Mouse (Mus musculus): ENCODE data around the gene Ror1. TPM values are rescaled to one million over a fixed set of nuclear protein-coding genes. Genes with fewer than 3 reads are reported as not detected.

Ror1 gene
- polyA plus RNA-seq, 1 experiment from 2014 or later: 1.5 TPM

DNA sequence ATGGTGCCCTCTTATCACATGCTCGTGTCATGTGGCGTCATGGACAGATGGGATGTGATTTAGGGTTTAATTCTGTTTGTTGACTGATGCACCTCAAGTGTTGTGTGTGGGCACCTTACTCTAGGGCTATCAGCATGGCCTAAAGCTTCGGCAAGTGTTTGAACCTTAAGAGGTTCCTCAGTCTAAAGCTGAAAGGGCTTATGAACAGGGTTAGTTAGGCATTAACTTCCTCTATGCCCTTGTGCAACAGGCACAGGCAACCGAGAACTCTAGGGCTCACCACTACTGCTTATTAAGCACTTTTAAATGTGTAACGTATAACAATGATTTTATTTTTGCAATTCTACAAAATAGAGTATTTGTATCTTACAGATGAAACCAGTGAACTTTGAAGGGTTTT is 162.9 kb downstream of the Ror1 start:
- DNase-seq (ENCODE audit: low spot score) (no peak), ATAC-seq (ENCODE audit: low FRiP score) (no peak)
- H3K4me2 ChIP-seq (replicated peaks): no peak overlapping the region
- no peak overlapping the region for H3K4me3 ChIP-seq (replicated peaks; ENCODE audit: low read length)
- H3K27ac ChIP-seq: no peak overlapping the region
- no peaks in the 10 kb centered on the region for H3K36me3 ChIP-seq (replicated peaks; ENCODE audit: control insufficient read depth, insufficient read depth)
- H3K9ac ChIP-seq: no peak overlapping the region
- no peaks in the 10 kb centered on the region for H3K9me3 ChIP-seq (ENCODE audit: control insufficient read depth, low read length)
- H3K27me3 ChIP-seq (ENCODE audit: control insufficient read depth, insufficient read depth, low read length): no peaks in the 10 kb centered on the region
- no peaks in the 10 kb centered on the region for H3K4me1 ChIP-seq (replicated peaks; ENCODE audit: control insufficient read depth, insufficient read depth, low read length)
- WGBS: 86% methylated on average over 5 of the region's 5 CpGs

DNA sequence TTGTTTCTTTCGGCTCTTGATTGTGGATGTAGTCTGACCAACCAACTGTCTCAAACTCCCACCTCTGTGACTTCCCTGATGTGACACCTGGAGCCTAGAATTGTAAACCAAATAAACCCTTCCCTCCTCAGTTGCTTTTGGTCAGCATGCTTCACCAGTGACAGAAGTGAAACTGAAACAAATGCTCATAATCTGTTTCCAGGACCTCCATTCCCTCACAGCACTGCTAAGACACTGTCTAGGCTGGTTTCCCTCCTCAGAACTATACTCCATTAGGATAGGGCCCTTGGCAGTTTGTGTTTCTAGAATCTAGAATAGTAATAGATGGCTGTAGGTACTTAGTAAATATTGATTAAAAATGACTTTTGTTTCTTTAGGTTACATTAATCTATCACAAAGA is 168.3 kb downstream of the Ror1 start:
- H3K4me3 ChIP-seq (replicated peaks; ENCODE audit: low read length): no peak overlapping the region

DNA sequence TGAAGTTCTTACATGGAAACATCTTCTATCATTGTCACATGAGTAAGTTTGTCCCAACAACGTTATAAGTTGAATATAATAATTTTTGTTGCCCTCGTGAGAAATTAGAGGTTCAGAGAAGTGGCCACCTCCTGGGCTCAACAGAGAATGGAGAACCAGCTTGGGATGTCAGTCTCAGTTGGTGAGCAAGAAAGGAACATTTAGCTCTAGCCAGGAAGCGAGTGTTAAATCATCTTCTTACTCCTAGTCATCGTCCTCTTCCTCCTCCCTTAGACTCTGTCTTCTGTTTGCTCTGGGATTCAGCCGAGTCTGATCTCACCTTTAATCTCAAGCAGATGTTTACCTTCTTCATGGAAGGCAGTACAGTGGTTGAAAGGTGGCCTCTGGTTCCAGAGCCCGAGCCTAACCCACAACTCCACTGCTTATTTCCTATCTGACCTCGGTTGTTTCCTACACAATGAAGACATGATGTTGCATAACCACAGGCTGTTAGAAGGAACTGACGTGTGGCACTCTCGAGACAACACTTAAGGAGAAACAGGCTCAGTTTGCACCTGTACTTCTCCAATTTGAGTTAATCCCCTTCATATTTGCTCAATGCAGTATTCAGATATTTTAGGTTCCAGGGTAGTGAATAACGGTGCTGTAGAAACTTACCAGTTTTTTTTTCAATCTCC is 175.6 kb downstream of the Ror1 start:
- DNase-seq (ENCODE audit: low spot score) (no peak), ATAC-seq (ENCODE audit: low FRiP score) (no peak)
- H3K4me2 ChIP-seq (replicated peaks): no peak overlapping the region
- no peak overlapping the region for H3K27ac ChIP-seq
- H3K9me3 ChIP-seq (ENCODE audit: control insufficient read depth, low read length): no peaks in the 10 kb centered on the region
- no peaks in the 10 kb centered on the region for H3K27me3 ChIP-seq (ENCODE audit: control insufficient read depth, insufficient read depth, low read length)
- H3K4me1 ChIP-seq (replicated peaks; ENCODE audit: control insufficient read depth, insufficient read depth, low read length): no peaks in the 10 kb centered on the region
- no peak overlapping the region for H3K4me3 ChIP-seq (replicated peaks; ENCODE audit: low read length)
- no peak overlapping the region for H3K9ac ChIP-seq
- no peaks in the 10 kb centered on the region for H3K36me3 ChIP-seq (replicated peaks; ENCODE audit: control insufficient read depth, insufficient read depth)
- WGBS: 87% methylated on average over 10 of the region's 10 CpGs

More for the DNA sequence above, 168.3 kb downstream of the Ror1 start:
- Histone ChIP-seq H3K4me2 (replicated peaks) (no peak overlapping the region), H3K9ac (no peak overlapping the region), H3K4me1 (replicated peaks; ENCODE audit: control insufficient read depth, insufficient read depth, low read length) (no peaks in the 10 kb centered on the region), H3K9me3 (ENCODE audit: control insufficient read depth, low read length) (no peaks in the 10 kb centered on the region), H3K36me3 (replicated peaks; ENCODE audit: control insufficient read depth, insufficient read depth) (no peaks in the 10 kb centered on the region), H3K27me3 (ENCODE audit: control insufficient read depth, insufficient read depth, low read length) (no peaks in the 10 kb centered on the region), H3K27ac (no peak overlapping the region)
- DNase-seq (ENCODE audit: low spot score) (no peak), ATAC-seq (ENCODE audit: low FRiP score) (no peak)
- 92% methylated on average over 1 of the region's 1 CpGs for WGBS

DNA sequence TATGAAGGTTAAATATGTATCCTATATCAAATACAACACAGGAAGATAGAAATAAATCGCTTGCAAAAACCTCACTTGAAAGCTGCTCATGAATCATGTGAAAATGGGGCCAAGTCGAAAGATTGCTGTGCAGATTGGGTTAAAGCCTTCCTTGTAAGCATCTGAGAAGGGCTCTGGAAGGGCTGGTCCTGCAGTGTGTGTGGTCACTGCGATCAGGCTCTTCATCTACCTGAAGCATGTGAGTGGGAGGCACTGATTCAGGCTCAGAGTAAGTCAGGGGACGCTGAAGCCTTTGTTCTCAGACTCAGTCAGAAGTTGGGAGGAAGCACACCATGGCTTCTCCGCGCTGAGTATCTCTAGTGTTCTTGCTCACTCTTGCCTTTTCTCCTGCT is 176.1 kb downstream of the Ror1 start:
- no peaks in the 10 kb centered on the region for H3K9me3 ChIP-seq (ENCODE audit: control insufficient read depth, low read length)
- H3K9ac ChIP-seq: no peak overlapping the region
- ATAC-seq (ENCODE audit: low FRiP score) (no peak), DNase-seq (ENCODE audit: low spot score) (no peak)
- H3K27ac ChIP-seq: no peak overlapping the region
- H3K27me3 ChIP-seq (ENCODE audit: control insufficient read depth, insufficient read depth, low read length): no peaks in the 10 kb centered on the region
- 70% methylated on average over 6 of the region's 6 CpGs for WGBS
- no peaks in the 10 kb centered on the region for H3K4me1 ChIP-seq (replicated peaks; ENCODE audit: control insufficient read depth, insufficient read depth, low read length)
- no peaks in the 10 kb centered on the region for H3K36me3 ChIP-seq (replicated peaks; ENCODE audit: control insufficient read depth, insufficient read depth)
- no peak overlapping the region for H3K4me2 ChIP-seq (replicated peaks)
- H3K4me3 ChIP-seq (replicated peaks; ENCODE audit: low read length): no peak overlapping the region

DNA sequence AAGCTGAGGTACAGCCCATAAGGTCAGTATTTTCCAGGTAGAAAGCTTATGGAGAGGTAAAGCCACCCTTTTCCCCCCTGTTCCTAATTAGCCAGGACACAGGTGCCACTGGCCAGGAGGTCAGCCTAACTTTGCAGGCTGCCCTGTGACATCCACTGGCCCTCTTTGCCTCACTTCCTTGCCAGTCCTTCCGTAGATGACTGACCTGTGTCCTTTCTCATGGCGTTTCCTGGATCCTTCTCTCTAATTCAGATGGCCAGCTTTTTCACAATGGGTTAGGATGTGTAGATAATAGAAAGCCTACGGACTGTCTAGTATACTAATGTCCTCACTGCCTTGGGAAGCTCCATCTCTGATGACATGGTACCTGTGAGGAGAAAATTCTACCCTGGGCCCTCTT is 177.8 kb downstream of the Ror1 start:
- Histone ChIP-seq H3K9ac (no peak overlapping the region), H3K4me2 (replicated peaks) (no peak overlapping the region), H3K4me3 (replicated peaks; ENCODE audit: low read length) (no peak overlapping the region), H3K9me3 (ENCODE audit: control insufficient read depth, low read length) (no peaks in the 10 kb centered on the region), H3K27me3 (ENCODE audit: control insufficient read depth, insufficient read depth, low read length) (no peaks in the 10 kb centered on the region), H3K27ac (no peak overlapping the region), H3K4me1 (replicated peaks; ENCODE audit: control insufficient read depth, insufficient read depth, low read length) (no peaks in the 10 kb centered on the region), H3K36me3 (replicated peaks; ENCODE audit: control insufficient read depth, insufficient read depth) (no peaks in the 10 kb centered on the region)
- ATAC-seq (ENCODE audit: low FRiP score) (no peak), DNase-seq (ENCODE audit: low spot score) (no peak)
- WGBS: 90% methylated on average over 3 of the region's 3 CpGs

DNA sequence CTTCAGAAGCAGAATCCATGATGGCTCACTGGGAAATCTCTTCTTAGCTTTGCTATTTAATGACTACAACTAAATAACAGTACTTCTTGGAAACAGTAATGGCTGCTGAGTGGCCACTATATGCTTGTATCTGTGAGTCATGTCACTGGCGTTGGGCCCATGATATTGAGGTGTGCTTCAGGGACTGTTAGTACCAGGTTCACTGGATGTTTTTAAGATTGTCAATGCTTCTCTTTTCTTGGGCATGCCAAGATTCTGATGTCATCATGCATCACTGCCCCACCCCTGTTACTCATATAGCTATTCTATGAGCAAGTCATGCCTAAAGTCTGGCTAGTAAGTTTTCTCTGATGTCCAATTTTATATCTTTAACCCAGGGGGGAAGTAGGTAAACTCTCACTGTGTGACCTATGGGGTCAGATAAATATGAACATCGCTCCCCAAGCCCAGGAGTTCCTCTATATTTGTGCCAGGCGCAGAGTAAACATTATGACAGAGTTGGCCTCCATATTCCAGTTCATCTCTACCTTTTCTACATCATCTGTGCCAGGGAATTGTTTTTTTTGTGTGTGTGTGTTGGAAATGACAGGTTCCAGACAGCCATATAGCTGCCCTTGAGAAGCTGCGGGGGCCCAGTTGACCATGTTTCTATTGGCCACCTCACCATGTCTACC is 178.4 kb downstream of the Ror1 start:
- Histone ChIP-seq H3K4me1 (replicated peaks; ENCODE audit: control insufficient read depth, insufficient read depth, low read length) (no peaks in the 10 kb centered on the region), H3K9me3 (ENCODE audit: control insufficient read depth, low read length) (no peaks in the 10 kb centered on the region), H3K36me3 (replicated peaks; ENCODE audit: control insufficient read depth, insufficient read depth) (no peaks in the 10 kb centered on the region), H3K4me3 (replicated peaks; ENCODE audit: low read length) (no peak overlapping the region), H3K9ac (no peak overlapping the region), H3K4me2 (replicated peaks) (no peak overlapping the region), H3K27me3 (ENCODE audit: control insufficient read depth, insufficient read depth, low read length) (no peaks in the 10 kb centered on the region), H3K27ac (no peak overlapping the region)
- WGBS: 97% methylated on average over 4 of the region's 4 CpGs
- ATAC-seq (ENCODE audit: low FRiP score) (no peak), DNase-seq (ENCODE audit: low spot score) (no peak)

DNA sequence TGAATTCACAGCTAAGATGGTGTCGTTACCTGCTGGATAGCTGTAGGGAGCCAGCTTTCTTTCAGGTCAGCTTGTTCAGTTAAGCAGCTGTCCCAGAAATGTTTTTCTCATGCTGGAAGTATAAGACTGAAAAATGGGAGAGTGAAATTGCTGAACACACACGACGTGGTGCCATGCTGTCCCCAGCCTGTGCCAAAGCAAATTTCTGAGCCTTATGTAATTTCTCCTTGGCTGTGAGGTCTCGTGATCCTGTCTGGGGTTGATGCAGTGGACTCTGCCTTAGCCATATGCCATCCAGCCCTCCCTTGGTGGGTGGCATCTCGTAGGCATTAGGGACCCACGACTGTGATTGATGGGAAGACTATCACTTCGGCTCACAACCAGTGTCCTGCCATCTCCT is 180.9 kb downstream of the Ror1 start:
- Histone ChIP-seq H3K4me1 (replicated peaks; ENCODE audit: control insufficient read depth, insufficient read depth, low read length) (no peaks in the 10 kb centered on the region), H3K27me3 (ENCODE audit: control insufficient read depth, insufficient read depth, low read length) (no peaks in the 10 kb centered on the region), H3K27ac (no peak overlapping the region), H3K9ac (no peak overlapping the region), H3K4me3 (replicated peaks; ENCODE audit: low read length) (no peak overlapping the region), H3K36me3 (replicated peaks; ENCODE audit: control insufficient read depth, insufficient read depth) (no peaks in the 10 kb centered on the region), H3K4me2 (replicated peaks) (no peak overlapping the region), H3K9me3 (ENCODE audit: control insufficient read depth, low read length) (no peaks in the 10 kb centered on the region)
- ATAC-seq (ENCODE audit: low FRiP score): no peak
- 77% methylated on average over 7 of the region's 7 CpGs for WGBS
- DNase-seq (ENCODE audit: low spot score): no peak

DNA sequence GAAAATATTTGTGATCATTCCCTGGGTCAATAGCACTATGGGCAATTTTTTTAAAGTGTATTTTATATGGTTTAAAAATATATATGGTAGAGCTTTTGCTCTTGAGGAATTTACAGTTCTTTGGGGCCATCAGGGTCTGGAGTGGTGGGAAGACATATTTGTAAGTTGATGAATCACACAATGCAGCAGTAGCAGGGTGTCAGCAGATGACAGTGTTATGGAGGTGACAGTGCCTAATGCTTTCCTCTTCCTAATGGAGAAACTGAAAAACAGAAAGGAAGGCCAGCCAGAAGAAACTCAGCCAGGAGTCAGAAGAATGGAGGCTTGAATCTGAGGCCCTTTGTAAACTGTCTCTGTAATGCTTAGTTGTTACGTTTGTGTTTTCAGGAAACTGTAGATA is 181.4 kb downstream of the Ror1 start:
- 85% methylated on average over 1 of the region's 1 CpGs for WGBS
- Histone ChIP-seq H3K27ac (no peak overlapping the region), H3K36me3 (replicated peaks; ENCODE audit: control insufficient read depth, insufficient read depth) (no peaks in the 10 kb centered on the region), H3K4me3 (replicated peaks; ENCODE audit: low read length) (no peak overlapping the region), H3K4me2 (replicated peaks) (no peak overlapping the region), H3K4me1 (replicated peaks; ENCODE audit: control insufficient read depth, insufficient read depth, low read length) (no peaks in the 10 kb centered on the region), H3K9me3 (ENCODE audit: control insufficient read depth, low read length) (no peaks in the 10 kb centered on the region), H3K27me3 (ENCODE audit: control insufficient read depth, insufficient read depth, low read length) (no peaks in the 10 kb centered on the region), H3K9ac (no peak overlapping the region)
- DNase-seq (ENCODE audit: low spot score) (no peak), ATAC-seq (ENCODE audit: low FRiP score) (no peak)

DNA sequence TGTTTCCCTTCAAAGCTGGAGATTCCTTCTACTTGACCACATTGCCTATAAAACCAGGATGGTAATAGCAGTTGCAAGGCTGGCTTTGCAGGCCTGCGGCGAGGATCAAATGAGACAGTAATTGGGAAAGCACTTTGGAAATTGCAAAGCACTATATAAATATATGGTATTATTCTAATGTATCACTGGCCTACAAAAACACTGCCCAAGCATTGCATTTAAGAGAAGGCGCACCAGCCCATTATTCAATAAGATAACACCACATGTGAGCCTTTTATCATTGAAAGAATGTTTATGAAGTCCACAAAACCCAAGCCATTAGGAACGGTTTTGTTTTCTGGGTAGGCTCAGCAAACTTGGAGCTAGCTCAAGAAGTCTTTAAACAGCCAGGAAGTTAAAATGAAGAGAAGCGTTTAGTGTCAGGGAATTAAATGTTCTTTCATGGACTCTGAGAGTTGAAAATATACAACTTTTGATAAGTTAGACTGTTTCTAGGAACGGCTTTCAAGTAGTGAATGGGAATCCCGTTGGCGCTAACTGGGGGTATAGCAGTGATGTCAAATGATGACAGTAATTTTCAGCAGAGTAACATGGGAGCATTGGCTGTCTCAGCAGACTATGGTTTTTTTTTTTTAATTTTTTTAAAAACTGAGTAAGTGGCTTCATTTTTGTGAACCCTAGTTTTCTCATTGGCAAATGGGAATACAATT is 187.7 kb downstream of the Ror1 start:
- H3K9ac ChIP-seq: no peak overlapping the region
- H3K27ac ChIP-seq: no peak overlapping the region
- no peaks in the 10 kb centered on the region for H3K27me3 ChIP-seq (ENCODE audit: control insufficient read depth, insufficient read depth, low read length)
- no peaks in the 10 kb centered on the region for H3K4me1 ChIP-seq (replicated peaks; ENCODE audit: control insufficient read depth, insufficient read depth, low read length)
- DNase-seq (ENCODE audit: low spot score) (no peak), ATAC-seq (ENCODE audit: low FRiP score) (no peak)
- no peak overlapping the region for H3K4me2 ChIP-seq (replicated peaks)
- H3K9me3 ChIP-seq (ENCODE audit: control insufficient read depth, low read length): no peaks in the 10 kb centered on the region
- no peak overlapping the region for H3K4me3 ChIP-seq (replicated peaks; ENCODE audit: low read length)
- no peaks in the 10 kb centered on the region for H3K36me3 ChIP-seq (replicated peaks; ENCODE audit: control insufficient read depth, insufficient read depth)
- WGBS: 93% methylated on average over 8 of the region's 8 CpGs

Measured in hindbrain, embryonic 14.5 days (tissue).